Mouse (Mus musculus) E14TG2a.4 (cell line): Measurements from ENCODE around the gene B4galt2.

Experiments
- H3K27me3 ChIP-seq: 2 replicates; pipeline ENCODE4 v1.6.1; 2014; ENCODE audit warnings: low read length, control low read depth; ENCODE audit not compliant: insufficient read depth
- H3K36me3 ChIP-seq: 2 replicates; pipeline ENCODE4 v1.6.1; 2014; ENCODE audit warnings: low read length, control low read depth; ENCODE audit not compliant: insufficient read depth
- H3K4me1 ChIP-seq: replicated peaks from 2 replicates; pipeline ENCODE4 v1.6.1; 2014; ENCODE audit warnings: low read depth, low read length, control low read depth
- H3K4me3 ChIP-seq: replicated peaks from 2 replicates; pipeline ENCODE4 v1.5.1; 2014; ENCODE audit warnings: mild to moderate bottlenecking, low read length
- H3K9me3 ChIP-seq: 2 replicates; pipeline ENCODE4 v1.6.1; 2014; ENCODE audit warnings: low read length, control low read depth
- CTCF ChIP-seq: conservative IDR thresholded peaks from 2 replicates; pipeline ENCODE4 v1.5.1; 2014; ENCODE audit warnings: low read length
- NANOG ChIP-seq: IDR thresholded peaks from 2 replicates; pipeline ENCODE4 v1.6.1; 2014; ENCODE audit warnings: borderline replicate concordance, low read length, mixed read lengths
- POU5F1 ChIP-seq: IDR thresholded peaks from 2 replicates; pipeline ENCODE4 v1.6.1; 2014; ENCODE audit warnings: low read length, borderline replicate concordance

B4galt2 gene

GRCm38 (mm10) chr4:117850871-117851270 lies 32.4 kb downstream of the B4galt2 start:
- TF ChIP-seq POU5F1 (no peak), CTCF (no peak)
- H3K27me3 ChIP-seq: peaks cover 35% of the 10 kb centered on the region
- H3K4me1 ChIP-seq: peaks cover 7% of the 10 kb centered on the region
- no peak overlapping the region for H3K4me3 ChIP-seq
- no peaks in the 10 kb centered on the region for H3K9me3 ChIP-seq
- H3K36me3 ChIP-seq: peaks cover 8% of the 10 kb centered on the region

GRCm38 (mm10) chr4:117850176-117850575 lies 33.1 kb downstream of the B4galt2 start:
- TF ChIP-seq CTCF (no peak), POU5F1 (no peak), NANOG (no peak)
- H3K9me3 ChIP-seq: no peaks in the 10 kb centered on the region
- H3K27me3 ChIP-seq: peaks cover 34% of the 10 kb centered on the region
- H3K36me3 ChIP-seq: peaks cover 15% of the 10 kb centered on the region
- H3K4me3 ChIP-seq: no peak overlapping the region
- peaks cover 7% of the 10 kb centered on the region for H3K4me1 ChIP-seq

- no peaks in the 10 kb centered on the region for H3K9me3 ChIP-seq
- H3K4me3 ChIP-seq: no peak overlapping the region
- peaks cover 15% of the 10 kb centered on the region for H3K36me3 ChIP-seq
- H3K4me1 ChIP-seq: peaks cover 7% of the 10 kb centered on the region
- peaks cover 40% of the 10 kb centered on the region for H3K27me3 ChIP-seq
- TF ChIP-seq CTCF (no peak), NANOG (no peak), POU5F1 (no peak)
These were observed 33.8 kb downstream of the B4galt2 start for GRCm38 (mm10) chr4:117849506-117849905.

GRCm38 (mm10) chr4:117849063-117849462 lies 34.2 kb downstream of the B4galt2 start:
- TF ChIP-seq POU5F1: no peak
- TF ChIP-seq CTCF: no peak
- TF ChIP-seq NANOG: no peak
- Histone ChIP-seq H3K4me1 (peaks cover 7% of the 10 kb centered on the region), H3K9me3 (no peaks in the 10 kb centered on the region), H3K27me3 (peaks cover 42% of the 10 kb centered on the region), H3K36me3 (peaks cover 15% of the 10 kb centered on the region), H3K4me3 (no peak overlapping the region)

GRCm38 (mm10) chr4:117847011-117847410 lies 36.3 kb downstream of the B4galt2 start:
- peaks cover 15% of the 10 kb centered on the region for H3K36me3 ChIP-seq
- peaks cover 7% of the 10 kb centered on the region for H3K4me1 ChIP-seq
- TF ChIP-seq CTCF (no peak), NANOG (no peak), POU5F1 (no peak)
- peaks cover 50% of the 10 kb centered on the region for H3K27me3 ChIP-seq
- no peak overlapping the region for H3K4me3 ChIP-seq
- H3K9me3 ChIP-seq: no peaks in the 10 kb centered on the region

GRCm38 (mm10) chr4:117846261-117846660 lies 37.0 kb downstream of the B4galt2 start:
- Histone ChIP-seq H3K27me3 (peaks cover 50% of the 10 kb centered on the region), H3K9me3 (no peaks in the 10 kb centered on the region), H3K36me3 (peaks cover 15% of the 10 kb centered on the region), H3K4me1 (peaks cover 7% of the 10 kb centered on the region), H3K4me3 (no peak overlapping the region)
- TF ChIP-seq CTCF (no peak), POU5F1 (no peak), NANOG (no peak)

- H3K27me3 ChIP-seq: peaks cover 53% of the 10 kb centered on the region
- H3K4me3 ChIP-seq: no peak overlapping the region
- H3K36me3 ChIP-seq: peaks cover 15% of the 10 kb centered on the region
- TF ChIP-seq CTCF: no peak
- TF ChIP-seq NANOG: no peak
- no peak for TF ChIP-seq POU5F1
- no peaks in the 10 kb centered on the region for H3K9me3 ChIP-seq
- peaks cover 7% of the 10 kb centered on the region for H3K4me1 ChIP-seq
These were observed 38.0 kb downstream of the B4galt2 start for GRCm38 (mm10) chr4:117845316-117845715.

GRCm38 (mm10) chr4:117844467-117844866 lies 38.8 kb downstream of the B4galt2 start:
- Histone ChIP-seq H3K36me3 (peaks cover 15% of the 10 kb centered on the region), H3K4me1 (peaks cover 7% of the 10 kb centered on the region), H3K9me3 (no peaks in the 10 kb centered on the region), H3K27me3 (peaks cover 53% of the 10 kb centered on the region), H3K4me3 (no peak overlapping the region)
- no peak for TF ChIP-seq NANOG
- no peak for TF ChIP-seq CTCF
- TF ChIP-seq POU5F1: no peak

GRCm38 (mm10) chr4:117843101-117843500 lies 40.2 kb downstream of the B4galt2 start:
- peaks cover 15% of the 10 kb centered on the region for H3K36me3 ChIP-seq
- TF ChIP-seq POU5F1: no peak
- no peaks in the 10 kb centered on the region for H3K9me3 ChIP-seq
- H3K4me3 ChIP-seq: no peak overlapping the region
- H3K27me3 ChIP-seq: peaks cover 54% of the 10 kb centered on the region
- no peaks in the 10 kb centered on the region for H3K4me1 ChIP-seq

GRCm38 (mm10) chr4:117841566-117841965 lies 41.7 kb downstream of the B4galt2 start:
- peaks cover 10% of the 10 kb centered on the region for H3K4me1 ChIP-seq
- no peak overlapping the region for H3K4me3 ChIP-seq
- H3K36me3 ChIP-seq: peaks cover 13% of the 10 kb centered on the region
- peaks cover 51% of the 10 kb centered on the region for H3K27me3 ChIP-seq
- TF ChIP-seq NANOG (no peak), CTCF (no peak), POU5F1 (no peak)
- H3K9me3 ChIP-seq: no peaks in the 10 kb centered on the region
